Mouse (Mus musculus) kidney, postnatal 0 days (tissue): ENCODE results near the gene Gemin2. TPM values are rescaled to one million over a fixed set of nuclear protein-coding genes. Genes with fewer than 3 reads are reported as not detected.
"Not testable (repeated sequence)": the region's sequence is repeated elsewhere in the genome, so short reads cannot be mapped to it uniquely, and the experiment has no call there.

ENCODE experiments used
- ATAC-seq: fragments of 200-750 bp; cut with Nextera tagmentation; replicated peaks from 2 replicates; pipeline ENCODE4 v1.8.0; 2017; ENCODE audit warnings: low read depth, moderate number of reproducible peaks, moderate TSS enrichment, moderate library complexity; ENCODE audit not compliant: low FRiP score
- DNase-seq: peaks from one replicate; pipeline ENCODE4 v3.0.0-alpha.2; 2016; ENCODE audit warnings: low spot score
- H3K27ac ChIP-seq: fragments of 300-500 bp; sonication (generic); 2 replicates; pipeline ENCODE4 v1.5.1; 2014; ENCODE audit warnings: mild to moderate bottlenecking
- H3K27me3 ChIP-seq: fragments of 300-500 bp; sonication (generic); 2 replicates; pipeline ENCODE4 v1.6.1; 2014; ENCODE audit warnings: low read length, mixed read lengths; ENCODE audit not compliant: insufficient read depth
- H3K36me3 ChIP-seq: fragments of 300-500 bp; sonication (generic); 2 replicates; pipeline ENCODE4 v1.6.1; 2014; ENCODE audit warnings: low read length, mixed read lengths; ENCODE audit not compliant: insufficient read depth
- H3K4me1 ChIP-seq: fragments of 300-500 bp; sonication (generic); replicated peaks from 2 replicates; pipeline ENCODE4 v1.6.1; 2014; ENCODE audit warnings: antibody characterized with exemption, low read length, mixed read lengths; ENCODE audit not compliant: insufficient read depth
- H3K4me2 ChIP-seq: fragments of 300-500 bp; sonication (generic); 2 replicates; pipeline ENCODE4 v1.6.1; 2014; ENCODE audit warnings: mild to moderate bottlenecking, low read length, moderate library complexity, mixed read lengths
- H3K4me3 ChIP-seq: fragments of 300-500 bp; sonication (generic); replicated peaks from 2 replicates; pipeline ENCODE4 v1.5.1; 2014; ENCODE audit warnings: low read depth, low read length
- H3K9ac ChIP-seq: fragments of 300-500 bp; sonication (generic); 2 replicates; pipeline ENCODE4 v1.6.1; 2014; ENCODE audit warnings: low read depth, low read length
- H3K9me3 ChIP-seq: fragments of 300-500 bp; sonication (generic); replicated peaks from 2 replicates; pipeline ENCODE4 v1.6.1; 2016; ENCODE audit warnings: low read length, inconsistent platforms, mixed read lengths
- CTCF ChIP-seq: IDR thresholded peaks from 2 replicates; pipeline ENCODE4 v1.5.1; 2016; ENCODE audit warnings: antibody characterized with exemption, low read depth, mild to moderate bottlenecking, moderate library complexity
- WGBS: fragments of 180-500 bp; shearing (Covaris S2); extraction: QIAGEN DNeasy Blood & Tissue Kit; methylation state at CpG from one replicate; pipeline ENCODE4 v1.1.7; 2014; 5-methylcytosine and 5-hydroxymethylcytosine counted together
- polyA plus RNA-seq: library from polyadenylated mRNA; unstranded; fragments of >200 nt; fragmentation: Nextera tagmentation; extraction: Ambion mirVana; gene quantifications from 2 replicates; pipeline ENCODE4 v1.2.1, GENCODE M21; 2015

Gemin2 gene
- polyA plus RNA-seq, 1 experiment from 2014 or later, result 20.1 TPM

- Histone ChIP-seq H3K4me3 (no peak overlapping the region), H3K27ac (no peak overlapping the region), H3K9ac (no peak overlapping the region), H3K36me3 (peaks cover 13% of the 10 kb centered on the region; the same call in 1 of the 2 replicates), H3K27me3 (no peaks in the 10 kb centered on the region), H3K9me3 (no peaks in the 10 kb centered on the region), H3K4me2 (no peak overlapping the region), H3K4me1 (no peaks in the 10 kb centered on the region)
- DNase-seq, result no peak
- TF ChIP-seq CTCF, result no peak
- no peak for ATAC-seq
Observed at GRCm38 (mm10) chr12:59053976-59054375, 40.8 kb downstream of the Gemin2 start.

GRCm38 (mm10) chr12:59055196-59055850 is 42.1 kb downstream of the Gemin2 start:
- no peak overlapping the region for H3K9ac ChIP-seq
- no peak overlapping the region for H3K4me2 ChIP-seq
- H3K4me1 ChIP-seq, result 0 out of 2 replicates have a peak, but pooled peaks cover 5% of the 10 kb centered on the region
- no peak for ATAC-seq
- TF ChIP-seq CTCF, result no peak
- no peak overlapping the region for H3K27ac ChIP-seq
- no peak overlapping the region for H3K4me3 ChIP-seq
- WGBS, result 74% methylated on average over 4 of the region's 4 CpGs
- H3K27me3 ChIP-seq, result no peaks in the 10 kb centered on the region
- DNase-seq, result no peak
- no peaks in the 10 kb centered on the region for H3K9me3 ChIP-seq
- H3K36me3 ChIP-seq, result peaks cover 11% of the 10 kb centered on the region; the same call in 1 of the 2 replicates

DNA sequence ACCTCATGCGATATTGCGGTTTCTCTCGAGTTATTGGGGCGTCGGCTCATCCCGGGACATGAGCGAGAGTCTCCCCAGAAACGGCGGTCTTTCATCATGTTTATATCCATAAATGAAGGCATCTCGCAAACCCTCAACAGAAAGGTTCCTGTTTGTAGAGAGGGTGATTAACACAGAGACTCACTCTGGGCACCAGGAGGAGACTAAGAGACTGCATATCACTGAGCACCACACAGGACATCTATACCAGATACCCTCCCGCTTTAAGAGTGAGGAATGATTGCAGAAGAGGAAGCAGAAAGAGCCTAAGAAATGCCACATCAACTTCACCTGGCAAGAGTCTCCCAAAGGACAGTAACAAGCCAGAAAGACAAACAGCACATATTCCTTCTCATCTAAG is 43.0 kb downstream of the Gemin2 start:
- H3K9ac ChIP-seq, result no peak overlapping the region
- H3K4me2 ChIP-seq, result no peak overlapping the region
- no peaks in the 10 kb centered on the region for H3K9me3 ChIP-seq
- no peak for ATAC-seq
- H3K27ac ChIP-seq, result no peak overlapping the region
- no peak for TF ChIP-seq CTCF
- DNase-seq, result no peak
- 0 out of 2 replicates have a peak, but pooled peaks cover 6% of the 10 kb centered on the region for H3K4me1 ChIP-seq
- WGBS, result 97% methylated on average over 11 of the region's 11 CpGs
- peaks cover 11% of the 10 kb centered on the region; the same call in 1 of the 2 replicates for H3K36me3 ChIP-seq
- no peaks in the 10 kb centered on the region for H3K27me3 ChIP-seq
- no peak overlapping the region for H3K4me3 ChIP-seq

DNA sequence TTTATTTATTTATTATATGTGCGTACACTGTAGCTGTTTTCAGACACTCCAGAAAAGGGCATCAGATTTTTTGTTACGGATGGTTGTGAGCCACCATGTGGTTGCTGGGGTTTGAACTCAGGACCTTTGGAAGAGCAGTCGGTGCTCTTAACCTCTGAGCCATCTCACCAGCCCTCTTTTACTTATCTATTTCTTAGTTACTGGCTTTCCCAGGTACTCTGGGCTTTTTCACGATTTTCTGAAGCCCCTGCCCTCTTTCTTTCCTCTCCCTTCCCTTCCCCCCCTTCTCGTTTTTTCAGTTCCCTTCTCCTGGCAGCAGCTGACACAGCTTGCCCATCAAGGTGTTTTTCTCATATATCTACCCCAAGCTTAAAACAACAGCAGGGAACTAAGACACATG is 45.0 kb downstream of the Gemin2 start:
- not testable (repeated sequence) for H3K4me3 ChIP-seq, H3K27me3 ChIP-seq, H3K4me1 ChIP-seq, ATAC-seq, DNase-seq, H3K9me3 ChIP-seq, H3K9ac ChIP-seq, H3K4me2 ChIP-seq, H3K27ac ChIP-seq
- H3K36me3 ChIP-seq, result peaks cover 11% of the 10 kb centered on the region; the same call in 1 of the 2 replicates
- 86% methylated on average over 5 of the region's 5 CpGs for WGBS

DNA sequence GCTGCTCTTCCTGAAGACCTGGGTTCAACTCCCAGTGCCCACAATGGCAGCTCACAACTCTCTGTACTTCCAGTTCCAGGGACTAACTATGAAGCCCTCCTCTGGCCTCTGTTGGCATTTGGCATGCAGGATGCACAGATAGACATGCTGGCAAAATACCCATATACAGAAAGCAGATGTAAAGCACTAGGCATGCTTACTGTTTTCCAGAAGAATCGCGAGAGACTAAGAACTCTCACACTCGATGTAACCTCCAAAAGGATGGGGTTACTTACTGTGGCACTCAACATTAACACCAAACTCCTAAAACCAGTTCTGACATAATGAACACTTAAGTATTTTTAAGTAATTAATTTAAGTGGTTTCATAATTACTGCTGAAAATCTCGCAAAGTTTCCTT is 47.1 kb downstream of the Gemin2 start:
- peak; percentile 7 for DNase-seq
- H3K4me3 ChIP-seq, result peak overlapping the region; percentile 72
- H3K9me3 ChIP-seq, result no peaks in the 10 kb centered on the region
- peak overlapping the region; percentile 92; the same call in 1 of the 2 replicates for H3K27ac ChIP-seq
- H3K4me1 ChIP-seq, result 0 out of 2 replicates have a peak, but pooled peaks cover 6% of the 10 kb centered on the region
- no peaks in the 10 kb centered on the region for H3K27me3 ChIP-seq
- 0 out of 2 replicates have a peak, but pooled peaks cover 8% of the 10 kb centered on the region for H3K36me3 ChIP-seq
- WGBS, result 44% methylated on average over 4 of the region's 4 CpGs
- no peak for ATAC-seq
- H3K9ac ChIP-seq, result peak overlapping the region; percentile 95
- no peak for TF ChIP-seq CTCF
- peak overlapping the region; percentile 67 for H3K4me2 ChIP-seq

GRCm38 (mm10) chr12:59060993-59061595 is 47.9 kb downstream of the Gemin2 start, which contains the start of gene Trappc6b:
Gene Trappc6b, minus strand, starts transcription at chr12:59061472.
- Histone ChIP-seq H3K27ac (peak within 1 kb of the TSS; percentile 92), H3K27me3 (no peaks in the 10 kb centered on the region), H3K4me1 (0 out of 2 replicates have a peak, but pooled peaks cover 6% of the 10 kb centered on the region), H3K36me3 (0 out of 2 replicates have a peak, but pooled peaks cover 7% of the 10 kb centered on the region), H3K9ac (peak within 1 kb of the TSS; percentile 95), H3K9me3 (no peaks in the 10 kb centered on the region), H3K4me3 (peak within 1 kb of the TSS; percentile 72), H3K4me2 (peak within 1 kb of the TSS; percentile 67)
- peak; percentile 24; the same call in 1 of the 2 replicates for TF ChIP-seq CTCF
- peak; percentile 88 for DNase-seq
- peak; percentile 97 for ATAC-seq
- under 1% methylated on average over 49 of the region's 49 CpGs for WGBS
